Mouse (Mus musculus) midbrain, postnatal 0 days (tissue): Measurements from ENCODE around the gene 4933407L21Rik. TPM values are rescaled to one million over a fixed set of nuclear protein-coding genes. Genes with fewer than 3 reads are reported as not detected.

Experiments
- ATAC-seq: fragments of 200-750 bp; cut with Nextera tagmentation; 2 replicates; pipeline ENCODE4 v1.8.0; 2017; ENCODE audit warnings: moderate number of reproducible peaks, mild to moderate bottlenecking, moderate TSS enrichment, moderate library complexity; ENCODE audit not compliant: low FRiP score
- DNase-seq: peaks from one replicate; pipeline ENCODE4 v3.0.0-alpha.2; 2015; ENCODE audit warnings: low spot score
- H3K27ac ChIP-seq: fragments of 300-500 bp; sonication (generic); 2 replicates; pipeline ENCODE4 v1.5.1; 2014; ENCODE audit warnings: low read depth, mild to moderate bottlenecking, low read length, mixed read lengths
- H3K27me3 ChIP-seq: fragments of 300-500 bp; sonication (generic); 2 replicates; pipeline ENCODE4 v1.6.1; 2014; ENCODE audit warnings: low read length, control low read depth, mixed read lengths; ENCODE audit not compliant: insufficient read depth
- H3K36me3 ChIP-seq: fragments of 300-500 bp; sonication (generic); 2 replicates; pipeline ENCODE4 v1.6.1; 2014; ENCODE audit warnings: low read length, control low read depth, mixed read lengths; ENCODE audit not compliant: insufficient read depth
- H3K4me1 ChIP-seq: fragments of 300-500 bp; sonication (generic); 2 replicates; pipeline ENCODE4 v1.6.1; 2014; ENCODE audit warnings: mild to moderate bottlenecking, control low read depth, antibody characterized with exemption, low read length, mixed read lengths; ENCODE audit not compliant: insufficient read depth
- H3K4me2 ChIP-seq: fragments of 300-500 bp; sonication (generic); 2 replicates; pipeline ENCODE4 v1.6.1; 2014; ENCODE audit warnings: low read depth, mild to moderate bottlenecking, low read length, mixed read lengths; ENCODE audit not compliant: poor library complexity, severe bottlenecking
- H3K4me3 ChIP-seq: fragments of 300-500 bp; sonication (generic); 2 replicates; pipeline ENCODE4 v1.5.1; 2014; ENCODE audit warnings: low read depth, mild to moderate bottlenecking, low read length, moderate library complexity
- H3K9ac ChIP-seq: fragments of 300-500 bp; sonication (generic); replicated peaks from 2 replicates; pipeline ENCODE4 v1.6.1; 2014; ENCODE audit warnings: mild to moderate bottlenecking, low read length, moderate library complexity, mixed read lengths; ENCODE audit not compliant: poor library complexity, severe bottlenecking
- H3K9me3 ChIP-seq: fragments of 300-500 bp; sonication (generic); 2 replicates; pipeline ENCODE4 v1.6.1; 2016; ENCODE audit warnings: low read length, control low read depth
- CTCF ChIP-seq: IDR thresholded peaks from 2 replicates; pipeline ENCODE4 v1.5.1; 2016; ENCODE audit warnings: antibody characterized with exemption, mild to moderate bottlenecking
- WGBS: fragments of 180-500 bp; shearing (Covaris S2); extraction: QIAGEN DNeasy Blood & Tissue Kit; methylation state at CpG from one replicate; pipeline ENCODE4 v1.1.7; 2014; 5-methylcytosine and 5-hydroxymethylcytosine counted together
- polyA plus RNA-seq: library from polyadenylated mRNA; unstranded; fragments of >200 nt; fragmentation: Nextera tagmentation; extraction: Ambion mirVana; gene quantifications from 2 replicates; pipeline ENCODE4 v1.2.1, GENCODE M21; 2015
- total RNA-seq: library from RNA; depleted of rRNA; stranded (reverse); fragments of >200 nt; gene quantifications from 2 replicates; pipeline ENCODE4 v1.2.3, GENCODE M21; 2014

4933407L21Rik gene
- total and polyA plus RNA-seq, 2 experiments from 2014 or later: 9.4 to 10.1 TPM

- Histone ChIP-seq H3K27me3 (no peaks in the 10 kb centered on the region), H3K4me3 (no peak overlapping the region), H3K9me3 (no peaks in the 10 kb centered on the region), H3K36me3 (no peaks in the 10 kb centered on the region), H3K9ac (no peak overlapping the region), H3K4me2 (no peak overlapping the region), H3K4me1 (no peaks in the 10 kb centered on the region), H3K27ac (no peak overlapping the region)
- ATAC-seq: no peak
- DNase-seq: no peak
- WGBS: 87% methylated on average over 2 of the region's 2 CpGs
- TF ChIP-seq CTCF: no peak
Measured at GRCm38 (mm10) chr1:85949085-85949684, 20.9 kb downstream of the 4933407L21Rik start.

GRCm38 (mm10) chr1:85955150-85955549 lies 26.9 kb downstream of the 4933407L21Rik start:
- Histone ChIP-seq H3K9me3 (no peaks in the 10 kb centered on the region), H3K9ac (no peak overlapping the region), H3K36me3 (no peaks in the 10 kb centered on the region), H3K27ac (no peak overlapping the region), H3K27me3 (no peaks in the 10 kb centered on the region), H3K4me3 (no peak overlapping the region), H3K4me2 (no peak overlapping the region), H3K4me1 (peaks cover 4% of the 10 kb centered on the region; the same call in 1 of the 2 replicates)
- no peak for ATAC-seq
- WGBS: 78% methylated on average over 3 of the region's 3 CpGs
- no peak for TF ChIP-seq CTCF
- DNase-seq: no peak

GRCm38 (mm10) chr1:85957290-85957689 lies 29.0 kb downstream of the 4933407L21Rik start:
- DNase-seq (no peak), ATAC-seq (no peak; the same call in 1 of the 2 replicates)
- H3K9me3 ChIP-seq: no peaks in the 10 kb centered on the region
- no peak overlapping the region for H3K9ac ChIP-seq
- H3K27me3 ChIP-seq: no peaks in the 10 kb centered on the region
- WGBS: 81% methylated on average over 5 of the region's 5 CpGs
- no peak overlapping the region for H3K27ac ChIP-seq
- TF ChIP-seq CTCF: no peak
- no peaks in the 10 kb centered on the region for H3K36me3 ChIP-seq
- H3K4me1 ChIP-seq: peaks cover 4% of the 10 kb centered on the region; the same call in 1 of the 2 replicates
- H3K4me3 ChIP-seq: no peak overlapping the region
- H3K4me2 ChIP-seq: no peak overlapping the region

GRCm38 (mm10) chr1:85957942-85958619 lies 29.8 kb downstream of the 4933407L21Rik start:
- Histone ChIP-seq H3K4me2 (no peak overlapping the region), H3K9me3 (no peaks in the 10 kb centered on the region), H3K27me3 (no peaks in the 10 kb centered on the region), H3K9ac (no peak overlapping the region), H3K27ac (no peak overlapping the region), H3K4me3 (no peak overlapping the region), H3K36me3 (no peaks in the 10 kb centered on the region), H3K4me1 (peaks cover 4% of the 10 kb centered on the region; the same call in 1 of the 2 replicates)
- 41% methylated on average over 9 of the region's 9 CpGs for WGBS
- DNase-seq (peak; percentile 15), ATAC-seq (peak; percentile 79)
- peak; percentile 24 for TF ChIP-seq CTCF

- Histone ChIP-seq H3K36me3 (no peaks in the 10 kb centered on the region), H3K9ac (no peak overlapping the region), H3K27ac (no peak overlapping the region), H3K4me1 (peaks cover 4% of the 10 kb centered on the region; the same call in 1 of the 2 replicates), H3K27me3 (no peaks in the 10 kb centered on the region), H3K4me2 (no peak overlapping the region), H3K4me3 (no peak overlapping the region), H3K9me3 (no peaks in the 10 kb centered on the region)
- no peak for DNase-seq
- TF ChIP-seq CTCF: no peak
- WGBS: 60% methylated on average over 6 of the region's 6 CpGs
- ATAC-seq: no peak
Measured at GRCm38 (mm10) chr1:85959129-85959888, 31.0 kb downstream of the 4933407L21Rik start.
